Mouse (Mus musculus) spleen, adult 18-20 months (tissue): ENCODE data around the gene Pgam1.
"Not testable (repeated sequence)": the region's sequence is repeated elsewhere in the genome, so short reads cannot be mapped to it uniquely, and the experiment has no call there.

Experiments
- DNase-seq, 2 experiments: peaks; one replicate each; pipeline ENCODE4 v3.0.0; 2022; ENCODE audit warnings: mixed read lengths in 2 of 2

Gene Pgam1

DNA sequence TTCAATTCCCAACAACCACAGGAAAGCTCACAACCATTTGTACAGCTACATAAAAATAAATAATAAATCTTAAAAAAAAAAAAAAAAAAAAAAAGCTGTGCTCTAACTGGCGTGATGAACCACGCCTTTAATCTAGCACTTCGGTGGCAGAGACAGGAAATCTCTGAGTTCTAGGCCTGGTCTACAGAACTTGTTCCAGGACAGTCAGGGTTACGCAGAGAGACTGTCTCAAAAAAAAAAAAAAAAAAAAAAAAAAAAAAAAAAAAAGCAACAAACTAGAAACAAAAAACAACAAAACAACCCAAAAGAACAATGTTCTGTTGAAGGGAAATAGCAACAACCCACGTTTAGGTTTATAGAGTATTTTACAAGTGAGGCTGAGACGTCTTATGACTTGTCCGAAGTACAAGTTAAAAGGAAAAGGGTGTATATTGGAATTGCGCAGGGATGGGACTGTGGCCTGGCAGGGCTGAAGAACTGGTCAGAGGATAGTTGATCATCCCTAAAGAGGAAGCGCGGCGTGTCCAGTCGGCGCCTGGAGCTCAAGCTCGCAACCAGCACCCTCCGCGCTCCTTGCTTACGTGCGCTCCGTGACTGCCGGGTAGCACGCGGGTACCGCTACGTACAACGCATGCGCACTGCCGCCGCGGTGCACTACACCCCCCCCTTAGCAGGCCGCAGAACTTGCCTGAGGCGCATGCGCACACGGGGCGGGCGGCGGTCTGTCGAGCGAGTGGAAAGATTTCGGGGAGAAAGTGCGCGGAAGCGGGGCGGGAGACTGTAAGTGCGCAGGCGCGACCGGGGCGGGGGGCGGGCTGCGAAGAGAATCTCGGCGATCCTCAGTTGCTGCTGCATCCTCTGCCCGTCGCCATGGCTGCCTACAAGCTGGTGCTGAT, at the start of gene Pgam1:
TSS of gene Pgam1 (plus strand) at position 746 of the 896 bp plus-strand sequence.
- DNase-seq = peak; percentile 92 to 96

DNA sequence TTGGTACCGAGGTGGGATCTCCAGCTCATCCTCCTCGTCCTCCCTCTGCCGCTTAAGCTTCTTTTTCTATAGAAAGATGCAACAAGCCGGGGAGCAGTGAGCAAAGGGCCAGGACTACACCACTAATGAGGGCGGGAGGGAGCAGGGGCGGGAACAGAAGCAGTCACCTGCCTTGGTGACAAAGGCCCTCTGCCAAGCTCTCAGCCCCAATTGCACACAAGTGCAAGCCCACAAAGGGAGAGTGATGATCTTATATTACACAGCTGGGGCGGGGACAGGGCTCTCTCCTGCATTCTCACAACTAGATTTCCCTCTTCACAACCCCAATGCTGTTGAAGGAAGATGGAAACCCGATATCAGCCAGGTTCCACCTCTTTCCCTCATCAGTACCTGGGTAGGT, 45.0 kb upstream of the Pgam1 start:
- no peak for DNase-seq

DNA sequence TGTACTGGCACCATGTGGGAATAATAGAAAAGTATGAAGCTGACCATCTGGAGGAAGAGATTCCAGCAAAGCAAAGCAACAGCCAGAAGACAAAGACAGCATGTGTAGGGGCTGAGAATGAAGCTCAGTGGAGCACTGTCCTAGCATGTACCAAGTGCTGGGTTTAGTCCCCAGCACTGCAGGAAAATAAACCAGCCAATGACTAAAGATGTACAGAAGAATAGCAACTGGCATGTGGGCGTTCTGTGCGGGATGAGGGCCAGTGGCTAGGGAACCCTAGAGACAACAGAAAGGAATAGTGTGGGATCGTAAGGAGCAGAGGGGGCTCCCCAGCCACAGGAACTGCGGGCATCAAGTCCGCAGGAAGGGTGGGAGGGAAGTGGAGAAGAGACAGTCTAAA, 42.4 kb upstream of the Pgam1 start:
- no peak for DNase-seq

DNA sequence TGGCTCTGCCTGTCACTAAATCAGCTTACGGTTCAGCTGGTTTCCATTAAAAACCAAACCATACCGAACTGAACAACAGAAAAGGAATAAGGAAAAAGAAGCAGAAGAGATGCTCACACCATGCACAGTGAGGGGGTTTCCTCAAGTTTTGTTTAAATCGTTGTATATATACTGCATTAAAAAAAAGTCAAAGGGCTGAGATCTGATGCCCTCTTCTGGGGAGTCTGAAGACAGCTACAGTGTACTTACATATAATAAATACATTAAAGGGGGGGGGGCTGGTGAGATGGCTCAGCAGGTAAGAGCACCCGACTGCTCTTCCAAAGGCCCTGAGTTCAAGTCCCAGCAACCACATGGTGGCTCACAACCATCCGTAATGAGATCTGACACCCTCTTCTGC, 41.8 kb upstream of the Pgam1 start:
- DNase-seq = not testable (repeated sequence)

DNA sequence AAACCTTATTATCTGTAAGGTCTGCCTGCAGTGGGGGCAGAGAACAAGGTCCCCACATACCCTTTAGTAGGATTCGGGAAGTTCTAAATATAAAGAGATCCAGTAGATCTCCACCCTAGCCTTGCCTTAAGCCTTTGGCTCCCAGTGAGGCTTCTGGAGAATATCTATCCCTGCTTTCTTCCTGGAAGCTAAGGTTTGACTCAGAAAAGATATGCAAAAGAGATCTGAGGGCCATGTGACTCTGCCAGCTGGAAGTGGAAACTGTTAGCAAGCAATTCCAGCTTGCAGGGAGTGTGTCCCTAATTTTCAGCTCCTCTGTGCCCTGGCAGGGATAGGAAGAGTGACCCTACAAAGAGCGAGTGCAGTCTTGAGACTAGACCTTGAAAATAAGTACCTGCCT, 39.4 kb upstream of the Pgam1 start:
- DNase-seq = no peak

DNA sequence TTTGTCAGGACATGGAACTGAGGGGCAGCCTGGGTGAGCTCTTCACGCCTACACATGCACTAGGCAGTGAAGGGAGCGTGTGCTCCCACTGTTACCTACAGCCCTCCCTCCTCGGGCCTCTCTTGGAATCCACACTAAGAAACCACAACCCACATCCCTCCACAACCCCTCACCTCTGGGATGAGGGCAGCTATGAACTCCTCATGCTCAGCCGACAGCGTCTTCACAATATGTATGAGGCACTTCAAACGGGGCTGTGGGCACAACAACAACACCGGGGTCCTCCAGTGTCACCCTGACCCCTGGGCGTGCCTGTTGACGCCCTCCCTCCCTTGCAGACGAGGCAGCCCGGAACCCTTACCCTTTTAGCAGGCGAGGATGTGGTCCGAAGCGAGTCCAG, 37.4 kb upstream of the Pgam1 start:
- DNase-seq = no peak

DNA sequence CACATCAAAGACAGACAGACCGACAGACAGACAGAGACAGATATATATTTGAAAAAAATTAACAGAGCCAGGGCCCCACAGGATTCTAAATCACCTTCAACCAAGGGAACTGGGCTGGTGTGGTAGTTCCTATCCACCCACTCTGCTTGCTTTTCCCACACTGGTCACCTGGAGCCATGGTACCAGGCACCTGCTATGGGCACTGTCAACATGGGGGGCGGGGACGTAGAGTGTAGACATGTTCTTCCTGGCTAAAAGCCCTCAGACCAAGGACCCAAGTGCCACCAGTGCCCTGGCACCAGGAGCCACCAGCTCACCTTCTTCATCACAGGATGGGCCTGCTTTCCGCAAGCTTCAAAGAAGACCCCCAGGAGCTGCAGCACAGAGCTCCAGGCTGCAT, 29.9 kb upstream of the Pgam1 start:
- no peak for DNase-seq

DNA sequence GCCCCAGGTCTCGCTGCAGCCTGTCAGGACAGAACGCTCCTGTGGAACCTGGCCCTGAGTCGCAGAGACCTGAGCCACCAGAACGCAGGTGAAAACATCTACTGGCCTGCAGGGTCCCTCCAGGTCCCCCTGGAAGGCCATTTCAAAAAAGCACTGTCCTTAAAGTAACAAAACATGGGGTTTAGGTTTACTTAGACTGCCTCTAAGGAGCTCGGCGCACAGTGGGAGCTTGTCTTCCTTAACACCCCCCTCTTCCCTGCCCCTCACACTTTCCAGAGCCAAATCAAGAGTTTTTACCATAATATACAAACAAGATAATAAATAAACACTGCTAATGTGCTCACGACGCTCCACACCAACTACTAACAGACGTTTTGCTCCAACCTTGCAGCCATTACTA, 27.8 kb upstream of the Pgam1 start:
- DNase-seq = no peak

DNA sequence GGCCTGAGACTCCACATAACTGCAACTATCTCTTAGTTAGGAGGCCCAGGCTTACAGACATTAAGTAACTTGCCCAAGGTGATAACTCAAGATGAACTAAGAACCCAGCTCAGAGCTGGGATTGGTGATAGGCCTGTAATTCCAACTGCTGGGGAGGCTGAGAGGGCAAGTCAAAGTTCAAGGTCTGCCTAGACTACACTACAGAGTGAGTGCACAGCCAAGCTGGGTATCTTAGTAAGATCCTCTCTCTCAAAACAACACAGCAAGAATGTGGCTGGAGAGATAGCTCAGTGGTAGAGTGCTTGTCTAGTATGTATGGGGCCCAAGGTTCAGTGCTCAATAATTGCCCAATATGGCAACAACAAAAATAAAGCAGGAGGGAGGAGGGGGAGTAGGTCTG, 23.5 kb upstream of the Pgam1 start:
- DNase-seq = no peak

DNA sequence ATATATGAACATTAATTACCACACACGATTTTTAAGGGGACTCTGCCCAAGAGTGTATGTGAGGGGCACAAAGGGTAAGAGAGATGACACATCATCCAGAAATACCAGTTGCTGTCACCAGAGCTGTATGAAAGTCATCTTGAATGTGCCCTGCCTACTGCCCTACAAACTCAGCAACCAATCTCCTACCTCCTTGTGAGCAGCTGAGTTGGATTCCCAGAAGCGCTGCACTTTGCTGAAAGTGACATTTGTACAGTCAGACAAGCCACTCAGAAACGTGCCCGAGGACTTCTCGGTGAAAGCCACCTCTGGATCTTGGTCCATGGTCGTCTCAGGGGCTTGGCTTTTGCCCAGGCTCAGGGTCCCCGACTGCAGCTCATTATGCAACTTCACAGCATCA, 16.8 kb upstream of the Pgam1 start:
- no peak for DNase-seq

DNA sequence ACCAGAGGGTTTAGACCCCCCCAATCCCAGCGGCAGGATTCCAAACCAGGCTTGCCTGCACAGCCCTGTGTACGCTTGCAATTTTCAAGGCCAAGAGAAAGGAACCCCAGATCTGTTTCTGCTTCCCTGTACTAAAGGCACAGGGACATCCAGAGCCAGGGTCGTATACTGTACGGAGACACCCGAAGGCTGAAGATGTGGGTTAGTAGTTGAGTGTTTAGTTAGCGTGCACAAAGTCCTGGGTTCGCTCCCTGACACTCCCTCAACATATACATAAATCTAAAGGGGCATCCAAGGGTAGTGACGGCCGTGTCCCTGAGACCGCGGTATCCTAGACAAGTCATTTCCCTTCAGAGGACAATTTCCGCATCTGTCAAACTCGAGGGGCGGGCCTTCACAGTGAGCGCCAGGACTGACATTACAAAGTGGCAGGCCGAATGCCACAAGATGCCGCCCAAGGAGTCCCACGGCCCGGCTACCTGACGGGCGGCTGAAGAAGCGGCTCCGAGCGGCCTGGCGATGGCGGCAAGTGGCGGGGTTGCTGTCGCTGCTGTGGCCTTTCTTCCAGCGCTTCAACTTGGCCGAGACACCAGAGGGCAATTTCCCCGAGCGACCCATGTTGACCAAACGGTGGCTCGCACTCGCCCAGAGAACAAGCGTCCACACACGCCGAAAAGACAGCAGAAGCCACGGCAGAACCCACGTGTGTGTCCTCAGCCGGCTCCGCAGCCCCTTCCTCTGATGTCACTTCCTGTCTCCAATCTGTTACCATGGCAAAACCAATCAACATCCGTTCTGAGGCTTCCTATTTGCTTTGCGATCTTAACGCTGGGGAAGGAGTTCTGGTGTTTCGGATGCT, 16.0 kb upstream of the Pgam1 start, which contains the start of gene Rrp12:
TSS of gene Rrp12 (minus strand) at position 714 of the 859 bp plus-strand sequence.
- peak; percentile 59 to 61 for DNase-seq

DNA sequence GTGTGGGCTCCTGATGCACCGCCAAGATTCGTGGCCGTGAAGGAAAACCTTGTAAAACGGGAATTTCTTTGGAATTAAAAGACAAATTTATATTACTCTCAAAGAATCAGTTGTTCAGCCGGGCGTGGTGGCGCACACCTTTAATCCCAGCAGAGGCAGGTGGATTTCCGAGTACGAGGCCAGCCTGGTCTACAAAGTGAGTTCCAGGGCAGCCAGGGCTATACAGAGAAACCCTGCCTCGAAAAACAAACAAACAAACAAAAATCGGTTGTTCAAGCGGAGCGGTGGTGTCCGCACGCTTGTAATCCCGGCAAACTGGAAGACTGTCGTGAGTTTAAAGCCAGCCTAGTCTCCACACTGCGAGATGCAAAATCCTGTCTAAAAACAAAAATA, 15.4 kb upstream of the Pgam1 start:
- no peak for DNase-seq

DNA sequence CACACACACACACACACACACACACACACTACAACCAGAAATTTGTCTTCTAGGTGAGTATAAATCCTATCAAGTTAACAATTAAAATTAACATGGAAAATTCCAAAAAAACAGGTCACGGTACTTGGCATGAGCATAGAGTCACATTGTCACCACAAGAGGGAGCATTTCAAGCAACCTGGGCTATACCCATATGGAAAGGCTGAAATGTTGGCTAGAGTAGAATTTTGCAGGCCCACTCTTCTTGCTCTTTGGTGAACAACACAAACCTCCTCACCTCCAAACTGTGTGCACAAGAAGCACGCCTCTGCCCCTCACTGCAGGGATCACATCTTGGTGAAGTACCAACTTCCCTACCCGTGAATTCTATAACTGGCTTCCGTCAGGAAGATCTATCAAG, 12.9 kb upstream of the Pgam1 start:
- no peak for DNase-seq

DNA sequence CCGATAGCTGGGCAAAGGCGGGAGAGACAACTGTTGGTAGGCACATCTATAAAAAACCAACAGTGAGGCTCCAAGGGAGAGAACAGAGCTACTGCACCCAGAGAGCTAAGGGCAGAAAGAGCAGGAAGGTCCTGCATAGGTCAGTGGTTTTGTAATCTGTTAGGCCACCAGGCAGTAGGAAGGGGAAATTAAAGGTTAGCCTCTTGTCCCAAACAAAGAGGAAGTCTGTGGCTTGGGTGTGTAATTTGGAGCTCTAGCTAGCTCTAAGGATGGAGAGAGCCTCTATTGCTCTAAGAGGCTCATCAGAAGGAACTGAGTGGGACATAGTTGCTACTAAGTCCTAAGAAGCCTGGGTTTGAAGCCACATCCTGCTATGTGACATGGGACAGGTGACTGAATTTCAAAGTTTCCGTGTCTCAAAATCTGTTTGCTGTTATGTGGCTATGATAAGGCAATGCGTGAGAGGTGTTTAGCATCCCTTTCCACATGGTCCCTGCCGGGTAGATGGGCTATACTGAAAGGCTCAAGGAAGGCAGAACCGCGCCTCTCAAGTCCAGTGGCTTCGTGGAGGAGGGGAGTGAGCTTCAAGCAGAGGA, 11.1 kb upstream of the Pgam1 start:
- no peak for DNase-seq

DNA sequence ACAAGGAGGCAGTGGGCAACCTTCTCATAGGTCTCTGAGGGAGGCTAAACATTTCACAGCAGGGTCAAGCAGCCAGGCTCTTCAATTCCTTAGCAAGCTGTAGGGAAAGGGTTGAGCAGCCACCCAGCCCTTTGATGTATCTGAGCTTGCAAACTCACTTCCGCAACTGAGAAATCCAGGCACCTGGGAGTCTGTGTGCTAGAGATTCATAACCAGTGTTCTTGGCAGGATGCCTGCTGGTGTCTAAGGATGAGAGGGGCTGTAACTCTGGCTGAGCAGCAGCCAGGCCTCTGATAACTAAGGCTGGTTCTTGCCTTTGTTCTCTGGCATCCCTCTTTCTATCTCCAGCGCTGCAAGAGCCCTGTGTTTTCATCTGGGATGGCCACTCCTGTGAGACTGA, 10.0 kb upstream of the Pgam1 start:
- DNase-seq = no peak

DNA sequence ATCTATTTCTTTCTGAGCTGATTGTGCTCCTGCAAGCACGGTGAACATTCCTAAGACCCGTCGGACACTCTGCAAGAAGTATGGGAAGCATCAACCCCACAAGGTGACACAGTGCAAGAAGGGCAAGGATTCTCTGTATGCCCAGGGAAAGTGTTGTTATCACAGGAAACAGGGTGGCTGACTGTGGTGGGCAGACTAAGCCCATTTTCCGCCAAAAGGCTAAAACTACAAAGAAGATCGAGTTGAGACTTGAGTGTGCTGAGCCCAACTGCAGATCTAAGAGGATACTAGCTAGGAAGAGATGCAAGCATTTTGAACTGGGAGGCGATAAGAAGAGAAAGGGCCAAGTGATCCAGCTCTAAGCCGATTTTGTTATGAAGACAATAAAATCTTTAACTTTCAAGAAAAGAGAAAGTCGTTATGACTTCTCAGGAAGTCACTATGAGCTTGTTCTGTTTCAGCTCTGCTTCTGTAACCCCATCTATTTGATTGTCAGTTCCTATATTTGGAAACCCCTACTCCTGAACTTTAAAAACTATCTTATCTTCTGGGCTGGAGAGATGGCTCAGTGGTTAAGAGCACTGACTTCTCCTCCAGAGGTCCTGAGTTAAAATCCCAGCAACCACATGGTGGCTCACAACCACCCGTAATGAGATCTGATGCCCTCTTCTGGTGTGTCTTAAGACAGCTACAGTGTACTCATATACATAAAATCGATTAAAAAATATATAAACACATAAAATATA, 8.7 kb upstream of the Pgam1 start:
- no peak for DNase-seq

DNA sequence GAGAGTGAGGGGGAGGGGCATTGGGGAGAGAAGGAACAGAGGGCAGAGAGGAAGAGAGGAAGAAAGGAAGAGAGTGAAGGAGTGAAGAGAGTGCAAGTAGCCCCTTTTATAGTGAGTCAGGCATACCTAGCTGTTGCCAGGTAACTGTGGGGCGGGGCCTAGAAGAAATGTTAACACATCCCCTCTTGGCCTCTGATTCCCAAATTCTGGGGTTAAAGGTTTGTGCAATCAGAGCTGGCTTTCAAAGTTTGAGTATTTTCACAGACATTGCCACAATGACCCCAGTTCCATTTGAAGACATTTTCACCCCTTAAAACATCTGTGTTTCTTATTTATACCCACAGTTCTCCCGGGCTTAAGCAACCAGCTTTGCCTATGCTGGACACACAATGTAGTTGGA, 6.5 kb upstream of the Pgam1 start:
- DNase-seq = no peak

DNA sequence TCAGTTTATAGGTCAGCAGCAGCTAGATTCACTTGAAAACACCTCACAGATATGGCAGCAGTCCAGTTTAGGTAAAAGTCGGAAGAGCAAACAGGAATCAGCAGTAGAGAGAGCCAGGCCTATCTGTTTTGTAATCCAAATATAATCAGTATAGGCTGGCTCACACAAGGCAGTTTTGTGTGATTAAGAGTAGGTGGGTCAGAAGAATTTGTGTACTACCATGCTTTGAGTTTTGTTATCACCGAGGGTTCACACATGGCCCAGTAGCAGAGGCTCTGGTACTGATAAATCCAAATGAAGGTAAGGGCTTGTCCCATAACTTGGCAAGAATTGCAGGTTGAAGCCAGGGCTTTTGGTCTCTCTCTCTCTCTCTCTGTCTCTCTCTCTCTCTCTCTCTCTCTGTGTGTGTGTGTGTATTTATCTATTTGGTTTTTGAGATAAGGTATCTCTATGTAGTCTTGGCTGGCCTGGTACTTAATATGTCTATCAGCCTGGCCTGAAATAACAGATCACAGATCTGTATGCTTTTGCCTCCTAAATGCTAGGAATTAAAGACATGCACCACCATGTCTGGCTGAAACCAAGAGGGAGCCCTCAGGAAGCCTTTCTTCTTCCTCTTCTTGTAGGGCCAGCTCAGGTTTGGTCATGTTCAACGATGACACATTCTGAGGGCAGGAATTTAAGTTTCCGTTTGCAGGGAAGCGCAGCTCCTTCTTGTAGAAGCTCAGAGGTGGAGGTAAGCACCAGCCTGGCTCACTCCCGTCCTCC, 5.2 kb upstream of the Pgam1 start:
- no peak for DNase-seq

DNA sequence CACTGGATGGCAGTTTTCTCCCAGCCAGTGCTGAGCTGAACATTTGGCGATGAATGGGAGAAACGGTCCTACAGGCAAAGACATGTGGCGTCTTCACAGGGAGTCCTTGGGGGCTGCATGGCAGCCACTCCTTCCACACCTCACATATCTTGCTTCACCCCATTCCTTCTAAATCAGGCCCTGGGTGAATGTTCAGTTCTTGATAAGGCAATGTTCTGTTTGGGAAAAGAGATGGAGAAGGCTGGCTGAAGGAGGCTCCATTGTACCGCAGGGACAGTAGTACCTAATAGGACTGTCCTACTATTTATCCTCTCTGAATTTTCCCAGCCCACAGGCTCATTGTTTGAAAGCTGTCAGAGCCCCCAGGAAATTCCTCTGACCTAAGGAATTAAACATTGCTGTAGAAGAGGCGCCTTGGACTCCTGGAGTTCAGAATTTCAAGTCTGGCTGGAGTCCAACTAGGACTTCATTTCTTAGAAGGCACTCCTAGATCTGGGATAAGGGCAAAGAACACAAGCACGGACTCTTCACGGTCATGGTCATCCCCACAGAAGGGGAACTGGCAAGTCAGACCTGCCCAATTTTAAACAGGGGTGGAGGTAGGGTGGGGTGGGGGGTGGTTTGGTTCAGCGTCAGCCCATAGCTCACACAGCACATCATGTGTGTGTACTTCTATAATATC, 4.5 kb upstream of the Pgam1 start:
- DNase-seq = no peak

DNA sequence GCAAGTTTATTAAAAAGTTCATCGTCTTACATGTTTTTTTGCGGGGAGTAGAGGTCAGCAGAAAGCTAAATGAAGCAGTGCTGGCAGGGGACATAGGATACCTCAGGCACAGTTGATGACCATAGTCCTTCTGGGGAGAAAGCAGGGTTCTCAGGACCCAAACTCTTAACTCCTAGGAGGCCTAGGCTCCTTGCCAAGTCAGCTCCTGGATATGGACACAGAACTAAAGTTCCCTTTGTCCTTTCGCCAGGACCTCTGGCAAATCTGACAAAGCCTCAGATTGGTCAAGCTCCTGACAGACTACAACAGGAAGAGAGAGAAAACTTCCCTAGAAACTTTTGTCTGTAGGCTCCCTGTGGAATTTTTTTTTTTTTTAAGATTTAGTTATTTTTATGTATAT, 3.0 kb upstream of the Pgam1 start:
- DNase-seq = no peak

DNA sequence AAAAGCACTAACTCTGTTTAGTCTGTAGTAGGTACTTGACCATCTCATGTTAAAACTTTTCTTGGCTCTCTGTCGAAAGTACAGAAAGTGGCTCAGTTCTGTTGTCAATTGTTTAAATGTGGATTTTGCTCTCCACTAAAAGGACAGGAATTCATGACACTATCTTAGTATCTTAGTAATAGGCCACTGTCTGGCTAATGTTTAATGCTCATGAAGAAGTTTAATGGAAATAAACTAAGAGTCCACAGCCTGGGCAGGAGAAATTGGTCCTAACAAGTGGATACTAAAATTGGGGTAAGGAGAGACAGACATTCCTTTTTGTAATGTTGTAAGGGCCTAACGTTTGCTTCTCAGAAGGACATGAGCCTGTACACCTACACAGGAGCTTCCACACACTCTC, 1.3 kb upstream of the Pgam1 start:
- DNase-seq = no peak
